Mouse (Mus musculus) urinary bladder, postnatal 4 days (tissue): ENCODE data around the gene Hip1.
"Not testable (repeated sequence)": the region's sequence is repeated elsewhere in the genome, so short reads cannot be mapped to it uniquely, and the experiment has no call there.

Source experiments
- DNase-seq, 2 experiments: peaks; one replicate each; pipeline ENCODE4 v3.0.0; 2021 to 2022; ENCODE audit warnings: low spot score in 2 of 2

Gene Hip1

DNA sequence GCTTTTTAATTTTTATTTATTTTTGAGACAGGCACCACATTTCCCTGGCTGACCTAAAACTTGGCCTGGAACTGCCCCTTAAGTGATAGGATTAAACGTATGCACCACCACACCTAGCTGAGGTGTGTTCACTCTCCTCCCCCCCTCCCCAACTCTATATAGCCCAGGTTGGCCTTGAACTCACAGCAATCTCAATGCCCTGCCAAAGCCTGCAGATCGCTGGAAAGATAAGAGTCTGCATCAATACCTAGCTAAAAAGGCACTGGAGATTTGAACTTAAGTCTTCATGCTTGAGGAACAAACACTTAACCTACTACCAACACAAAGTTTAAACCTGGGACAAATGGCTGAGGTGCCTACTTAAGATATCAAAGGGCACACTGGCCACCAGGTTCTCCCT lies 52.8 kb downstream of the Hip1 start:
- no peak for DNase-seq

DNA sequence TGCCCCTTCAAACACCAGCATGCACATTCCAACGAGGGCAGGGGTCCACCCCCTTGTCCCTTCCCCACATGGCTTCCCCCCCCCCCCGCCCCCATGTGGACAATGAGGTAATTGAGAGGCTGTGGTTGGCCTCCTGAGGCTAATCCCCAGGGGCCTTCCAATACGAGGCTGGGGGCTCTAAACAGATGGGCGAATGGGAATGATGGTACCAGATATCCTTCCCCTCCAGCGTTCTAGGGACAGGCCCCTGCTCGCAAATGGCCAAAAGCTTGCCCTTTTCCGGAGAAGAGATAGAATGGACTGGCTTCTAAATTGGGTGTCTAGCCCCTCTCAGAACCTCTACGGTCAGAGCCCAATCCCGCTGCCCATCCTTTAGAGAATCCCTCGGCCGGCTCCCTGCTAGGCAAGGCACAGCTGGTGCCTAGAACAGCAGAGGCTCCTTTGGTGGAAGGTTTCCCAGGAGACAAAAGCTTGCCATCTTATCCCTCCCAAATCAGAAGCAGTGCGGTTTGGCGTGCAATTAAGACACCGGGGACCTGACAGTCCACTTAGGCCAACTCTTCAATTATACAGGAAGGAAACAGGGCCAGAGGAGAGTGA lies 55.1 kb downstream of the Hip1 start:
- DNase-seq, result no peak

DNA sequence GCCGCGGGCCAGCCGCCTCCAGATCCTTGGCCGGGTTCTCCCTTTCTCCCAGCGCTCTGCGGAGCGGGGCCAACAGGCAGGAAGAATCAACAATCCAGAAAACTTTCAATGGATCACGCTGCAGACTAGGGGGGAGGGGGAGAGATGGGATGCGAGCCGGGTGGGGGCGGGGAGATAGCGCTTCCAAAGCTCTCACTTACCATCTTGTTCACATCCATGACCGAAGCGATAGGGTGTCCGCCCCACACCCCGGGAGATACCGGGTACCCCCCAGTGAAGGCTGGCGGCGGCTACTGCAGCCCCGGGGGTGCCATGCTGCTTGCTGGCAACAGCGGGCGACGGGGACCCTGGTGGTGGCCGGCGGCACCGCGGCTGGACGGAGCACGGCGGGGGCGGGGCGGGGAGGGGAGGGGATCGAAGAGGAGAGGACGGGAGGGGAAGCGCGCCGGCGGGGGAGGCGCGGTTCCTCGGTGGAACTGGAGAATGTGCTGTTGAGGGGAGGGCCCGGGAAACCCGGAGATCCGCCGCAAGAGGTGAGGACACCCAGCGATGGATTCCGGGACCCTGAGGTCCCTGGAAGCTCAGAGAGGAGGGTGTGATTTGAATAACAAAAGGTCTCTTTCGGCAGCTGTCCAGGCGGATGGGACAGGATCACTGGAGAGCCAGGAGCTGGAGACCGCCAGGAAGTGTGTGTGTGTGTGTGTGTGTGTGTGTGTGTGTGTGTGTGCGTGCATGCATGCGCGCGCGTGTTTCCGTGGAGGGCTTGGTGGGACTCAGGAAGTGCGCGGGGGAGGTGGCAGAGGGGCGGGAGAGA lies 55.8 kb downstream of the Hip1 start:
- DNase-seq, result peak; percentile 75 to 77

DNA sequence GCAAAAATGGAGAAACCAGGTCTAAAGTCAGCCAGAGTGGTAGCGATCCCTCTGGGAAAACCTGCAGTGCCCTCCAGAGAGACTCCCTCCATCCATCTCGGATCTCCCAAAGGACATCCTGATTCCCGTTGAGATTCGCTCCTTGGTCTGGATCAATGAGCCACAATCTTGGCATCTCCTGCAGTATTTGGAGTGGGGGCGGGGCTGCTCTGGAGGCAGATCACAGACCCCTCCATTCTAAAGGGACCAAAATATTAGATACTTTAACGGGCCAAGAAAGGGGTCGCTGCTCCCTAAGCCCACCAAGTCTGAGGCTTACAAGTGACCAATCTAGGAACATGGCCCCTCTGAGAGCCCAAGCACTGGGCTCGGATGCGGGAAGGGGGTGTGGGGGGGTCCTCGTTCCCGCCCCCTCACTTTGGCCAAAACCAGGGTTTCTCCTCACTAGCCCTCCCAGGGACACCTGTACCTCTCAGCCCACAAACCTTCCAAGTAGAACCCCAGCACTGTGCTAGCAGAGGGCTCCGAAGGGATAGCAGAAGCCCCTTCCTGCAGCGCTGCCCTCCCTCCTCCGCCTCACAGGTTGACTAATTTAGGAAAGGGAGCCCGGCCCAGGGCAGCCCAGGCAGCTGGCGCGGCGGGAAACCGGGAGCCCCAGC lies 56.6 kb downstream of the Hip1 start:
- no peak for DNase-seq

DNA sequence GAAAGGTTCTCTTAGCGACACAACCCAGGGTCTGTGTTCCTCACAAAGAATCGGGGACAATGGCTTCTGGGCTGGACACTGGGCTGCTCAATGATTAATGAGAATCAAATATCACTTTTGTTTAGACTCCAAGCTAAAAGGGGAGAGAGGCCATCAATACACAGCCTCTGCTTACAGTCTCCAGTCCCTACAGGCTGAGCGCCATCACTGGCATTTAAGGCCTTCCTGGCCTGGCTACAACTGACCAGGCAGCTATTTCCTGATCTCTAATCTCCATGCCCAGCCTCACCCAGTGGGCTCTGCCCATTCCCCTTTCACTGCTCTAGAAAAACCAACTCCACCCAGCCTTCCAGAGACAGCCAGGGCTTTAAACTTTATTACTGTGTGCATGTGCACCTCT lies 59.6 kb downstream of the Hip1 start:
- DNase-seq, result no peak

DNA sequence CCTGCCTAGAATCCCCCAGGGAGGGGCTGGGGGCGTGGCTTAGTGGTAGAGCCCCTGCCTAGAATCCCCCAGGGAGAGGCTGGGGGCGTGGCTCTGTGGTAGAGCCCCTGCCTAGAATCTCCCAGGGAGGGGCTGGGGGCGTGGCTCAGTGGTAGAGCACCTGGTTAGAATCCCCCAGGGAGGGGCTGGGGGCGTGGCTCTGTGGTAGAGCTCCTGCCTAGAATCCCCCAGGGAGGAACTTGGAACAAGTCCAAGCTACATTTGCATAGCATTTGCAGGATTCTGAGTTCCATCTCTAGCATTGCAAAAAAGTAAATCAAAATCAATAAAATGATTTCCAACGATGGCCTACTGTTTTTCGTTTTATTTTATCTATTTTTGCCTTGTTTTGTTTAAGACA lies 61.1 kb downstream of the Hip1 start:
- DNase-seq, result not testable (repeated sequence)

DNA sequence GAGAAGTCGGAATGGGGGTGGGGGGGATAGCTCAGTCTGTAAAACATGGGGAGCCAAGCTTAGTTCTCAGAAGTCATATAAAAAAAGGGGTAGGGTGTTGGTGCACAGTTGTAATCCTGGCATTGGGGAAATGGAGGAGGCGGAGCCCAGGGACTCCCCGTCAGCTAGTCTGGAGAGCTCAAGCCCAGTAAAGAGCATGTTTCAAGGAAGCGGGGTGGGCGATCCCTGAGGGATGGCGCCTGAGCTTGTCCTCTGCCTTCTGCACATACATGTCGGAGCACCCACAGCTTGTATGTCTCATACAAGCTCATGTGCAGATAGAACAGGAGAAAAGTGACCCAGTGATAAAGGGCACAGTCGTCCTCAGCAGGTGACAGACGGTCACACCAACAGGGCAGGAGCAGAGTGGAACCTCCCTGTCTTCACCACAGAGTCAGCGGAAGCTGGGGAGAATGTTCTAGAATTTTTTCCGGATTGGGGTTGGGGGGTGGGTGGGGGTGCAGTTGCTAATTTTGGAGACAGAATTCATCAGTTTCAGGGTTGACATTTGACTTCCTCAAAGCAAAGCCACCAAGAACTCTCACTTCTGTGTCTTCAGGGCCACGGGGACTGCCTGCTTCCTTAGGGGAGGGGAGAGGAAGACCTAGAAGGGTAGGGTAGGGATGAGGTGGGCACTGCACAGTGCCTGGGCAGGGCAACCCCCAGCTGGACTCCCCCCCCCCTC lies 65.9 kb downstream of the Hip1 start:
- no peak for DNase-seq

DNA sequence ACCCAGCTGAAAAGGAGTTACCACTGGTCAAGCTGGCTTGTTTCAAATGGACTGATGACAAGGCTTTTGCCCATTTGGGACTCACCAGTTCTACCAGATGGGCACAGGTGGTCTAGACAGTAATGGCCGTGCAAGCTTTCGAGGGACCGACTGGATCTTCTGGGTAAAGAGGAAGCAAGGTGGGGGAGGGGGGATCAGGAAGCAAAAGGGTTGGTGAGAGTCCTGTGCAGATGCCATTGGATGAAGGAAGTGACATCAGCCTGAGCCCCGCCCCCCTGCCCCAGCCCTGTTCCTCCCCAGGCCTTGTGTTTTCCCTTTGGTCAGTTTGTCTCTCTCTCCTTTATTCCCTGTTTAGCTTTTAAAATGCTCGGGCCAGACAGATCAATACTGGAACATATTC lies 68.7 kb downstream of the Hip1 start:
- DNase-seq, result no peak

DNA sequence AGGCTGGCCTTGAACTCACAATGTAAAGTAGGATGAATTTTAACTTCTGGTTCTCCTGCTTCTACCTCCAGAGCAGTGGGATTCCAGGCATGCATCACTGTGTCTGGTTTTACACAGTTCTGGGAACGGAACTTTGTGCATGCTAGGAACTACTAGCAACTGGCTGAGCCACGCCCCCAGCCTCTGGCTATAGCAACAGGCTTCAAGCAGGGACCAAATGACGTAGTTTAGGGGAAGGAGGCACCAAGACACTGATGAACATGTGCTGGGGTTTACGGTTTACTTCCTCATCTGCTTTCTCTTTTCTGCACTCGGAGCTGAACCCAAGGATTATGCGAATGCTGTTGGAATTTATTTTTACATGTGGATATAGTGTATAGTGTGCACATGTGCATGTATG lies 72.5 kb downstream of the Hip1 start:
- no peak for DNase-seq

DNA sequence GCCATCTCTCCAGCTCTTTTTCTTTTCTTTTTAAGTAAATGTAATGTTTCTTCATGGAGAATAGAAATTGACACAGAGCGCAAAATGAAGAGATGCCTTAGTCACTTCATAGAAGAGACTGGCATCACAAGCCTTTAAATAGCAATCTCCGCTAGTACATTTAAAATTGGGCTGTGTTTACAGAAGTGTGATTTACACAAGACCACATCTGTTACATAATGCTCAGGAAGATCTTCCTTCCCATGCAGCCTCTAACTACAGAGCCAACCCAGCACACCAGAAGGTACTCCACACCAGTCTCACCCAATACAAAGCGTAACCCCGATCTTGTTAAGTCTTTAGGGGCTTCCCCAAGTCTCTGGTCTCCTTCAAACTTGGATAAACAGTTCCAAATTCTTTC lies 73.2 kb downstream of the Hip1 start:
- DNase-seq, result no peak

DNA sequence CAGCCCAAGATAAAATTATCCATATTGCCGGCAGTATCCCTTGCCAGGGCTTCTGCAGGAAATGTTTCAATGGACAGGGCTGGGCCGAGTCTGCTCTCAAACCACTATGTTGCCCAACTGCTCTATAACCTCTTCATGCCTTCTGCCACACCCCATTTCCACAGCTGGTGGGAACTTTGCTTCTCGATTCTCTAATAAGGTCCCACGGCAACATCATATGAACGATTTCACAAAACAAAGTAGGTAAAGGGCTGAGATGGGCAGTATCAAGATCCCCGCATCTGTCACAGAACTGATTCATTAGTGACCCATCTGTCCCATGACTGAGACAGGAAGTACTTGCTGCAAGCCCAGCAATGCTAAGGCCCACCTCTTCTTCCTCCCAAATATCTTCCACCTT lies 76.6 kb downstream of the Hip1 start:
- DNase-seq, result no peak

DNA sequence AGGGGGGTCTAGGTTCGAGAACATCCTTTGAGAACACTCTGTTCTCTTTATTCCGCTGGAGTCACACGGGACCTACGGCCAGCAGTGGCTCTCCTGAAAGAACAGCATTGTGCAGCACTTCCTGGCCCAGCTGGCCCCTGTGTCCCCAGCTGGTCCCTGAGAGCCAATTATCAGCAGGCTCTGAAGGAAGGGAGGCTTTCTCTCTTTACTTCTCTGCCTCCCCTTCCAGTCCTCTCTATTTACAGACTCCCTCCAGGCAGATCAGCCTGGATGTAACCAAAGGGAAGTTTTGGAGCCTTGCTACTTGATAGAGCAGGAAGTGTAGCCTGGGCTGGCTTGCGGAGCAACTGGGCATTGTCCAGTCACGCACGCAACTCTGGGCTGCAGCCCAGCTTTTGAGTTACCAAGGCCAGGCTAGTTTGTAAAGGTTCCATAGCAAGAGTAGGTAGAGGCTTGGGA lies 79.1 kb downstream of the Hip1 start:
- no peak for DNase-seq

DNA sequence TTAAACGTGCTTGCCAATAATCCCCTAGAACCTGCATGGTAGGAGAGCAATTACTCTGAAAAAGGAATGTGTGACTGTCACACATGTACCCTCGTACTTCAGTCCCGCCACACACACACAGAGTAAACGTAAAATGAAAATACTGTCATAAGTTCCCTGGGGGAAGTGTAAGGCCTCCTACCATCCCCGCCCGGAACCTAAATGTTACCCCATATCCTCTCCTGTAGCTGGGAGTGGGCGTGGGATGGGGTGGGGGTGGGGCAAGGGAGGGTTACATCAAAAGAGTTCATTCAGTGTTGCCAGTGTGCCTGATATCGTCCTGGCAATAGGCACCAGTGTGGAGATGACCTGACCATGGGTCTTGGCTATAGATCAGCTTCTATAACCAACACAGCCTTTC lies 81.5 kb downstream of the Hip1 start:
- DNase-seq, result no peak

DNA sequence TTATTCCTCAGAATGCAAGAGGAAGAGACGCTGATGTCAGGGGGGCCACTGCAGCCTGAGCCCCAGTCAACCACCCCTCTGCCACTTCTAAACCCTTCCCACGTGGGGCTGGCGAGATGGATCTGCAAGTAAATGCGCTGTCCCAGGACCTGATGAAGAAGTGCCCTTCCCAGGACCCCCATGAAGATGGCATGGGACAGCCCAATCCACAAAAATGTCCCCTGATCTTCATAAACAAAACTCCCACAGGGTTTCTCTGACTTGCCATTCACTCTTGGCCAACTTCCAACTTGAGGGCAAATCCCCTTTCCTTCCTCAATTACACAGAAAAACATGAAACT lies 84.1 kb downstream of the Hip1 start:
- no peak for DNase-seq

DNA sequence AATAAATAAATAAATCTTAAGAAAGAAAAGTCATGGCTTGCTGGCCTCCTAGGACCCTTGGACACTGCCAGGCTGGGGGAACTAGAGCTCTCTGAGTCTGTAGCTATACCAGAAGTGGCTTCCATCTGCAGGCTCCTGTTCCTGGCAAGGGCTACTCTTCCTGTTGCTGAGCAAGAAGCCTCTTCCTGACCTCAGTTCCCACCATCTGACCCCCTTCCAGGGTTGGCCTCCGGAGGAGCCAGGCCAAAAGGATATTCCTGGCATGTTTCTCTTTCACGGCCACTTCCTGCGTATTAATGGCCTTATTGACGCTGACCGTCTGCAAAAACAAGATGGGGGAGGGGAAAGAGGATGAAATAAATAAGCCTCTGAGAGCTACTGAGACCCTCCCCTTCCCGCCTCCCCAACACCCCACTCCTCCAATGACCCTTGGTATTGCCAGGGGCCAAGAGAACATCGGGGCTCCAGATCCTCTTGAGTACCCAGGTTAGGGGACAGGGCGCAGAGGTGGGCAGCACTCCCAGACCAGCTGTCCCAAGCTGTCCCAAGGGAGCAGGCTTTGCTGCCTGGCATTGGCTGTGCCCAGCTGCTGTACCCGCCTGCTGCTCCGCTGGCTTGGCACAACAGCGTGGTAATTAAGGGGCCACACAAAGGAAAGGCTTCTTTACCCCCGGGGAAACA lies 84.6 kb downstream of the Hip1 start:
- peak in 1 of 2 experiments; percentile 25 for DNase-seq

DNA sequence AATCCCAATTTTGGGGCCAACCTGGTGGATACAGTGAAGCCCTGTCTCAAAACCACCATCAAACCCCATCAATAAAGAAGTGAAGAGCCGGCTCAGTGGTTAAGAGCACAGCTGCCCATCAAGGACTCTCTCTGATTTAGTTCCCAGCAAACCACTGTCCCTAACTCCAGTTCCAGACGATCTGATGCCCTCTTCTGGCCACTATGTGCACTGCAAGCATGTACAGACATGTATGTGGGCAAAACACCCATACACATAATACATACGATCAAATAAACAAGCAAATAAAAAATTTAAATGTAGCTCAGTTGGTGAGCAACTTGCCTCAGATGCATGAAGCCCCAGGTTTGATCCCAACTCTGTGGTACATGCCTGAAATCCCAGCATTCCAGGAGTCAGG lies 85.4 kb downstream of the Hip1 start:
- no peak for DNase-seq

DNA sequence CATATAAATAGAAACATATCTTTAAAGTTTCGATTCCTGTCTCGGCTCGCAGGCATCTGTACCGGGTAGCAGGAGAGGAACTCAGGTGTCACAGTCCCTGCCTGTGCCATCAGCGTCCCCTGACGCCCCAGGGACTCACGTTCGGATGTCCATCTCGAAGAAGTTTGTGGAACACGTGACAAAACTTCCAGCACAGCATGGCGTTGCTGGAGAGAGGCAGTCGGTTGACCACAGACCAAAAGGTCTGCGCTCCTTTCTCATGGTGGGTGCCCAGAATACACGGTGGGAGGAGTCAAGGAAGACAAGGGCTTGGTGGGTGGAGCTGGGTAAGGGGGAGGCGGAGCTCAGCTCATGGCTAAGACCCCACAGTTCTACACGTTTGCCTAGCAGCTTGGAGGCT lies 87.0 kb downstream of the Hip1 start:
- no peak for DNase-seq

DNA sequence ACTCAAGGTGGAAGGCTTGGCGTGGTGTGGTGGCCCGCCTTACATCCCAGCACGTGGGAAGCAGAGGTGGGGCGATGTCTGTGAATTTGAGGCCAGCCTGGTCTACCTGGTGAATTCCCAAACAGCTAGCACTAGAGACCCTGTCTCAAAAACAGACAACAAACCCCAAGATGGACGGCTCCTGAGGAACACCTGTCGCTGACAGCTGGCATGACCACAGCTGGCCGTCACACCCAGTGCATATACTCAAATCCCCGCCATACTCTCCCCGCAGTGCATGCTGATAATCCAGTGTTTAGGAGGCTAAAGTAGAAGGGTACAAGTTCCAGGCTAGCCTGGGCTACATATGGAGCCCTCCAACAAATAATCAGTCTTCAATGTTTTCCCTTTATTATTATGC lies 88.4 kb downstream of the Hip1 start:
- no peak for DNase-seq

DNA sequence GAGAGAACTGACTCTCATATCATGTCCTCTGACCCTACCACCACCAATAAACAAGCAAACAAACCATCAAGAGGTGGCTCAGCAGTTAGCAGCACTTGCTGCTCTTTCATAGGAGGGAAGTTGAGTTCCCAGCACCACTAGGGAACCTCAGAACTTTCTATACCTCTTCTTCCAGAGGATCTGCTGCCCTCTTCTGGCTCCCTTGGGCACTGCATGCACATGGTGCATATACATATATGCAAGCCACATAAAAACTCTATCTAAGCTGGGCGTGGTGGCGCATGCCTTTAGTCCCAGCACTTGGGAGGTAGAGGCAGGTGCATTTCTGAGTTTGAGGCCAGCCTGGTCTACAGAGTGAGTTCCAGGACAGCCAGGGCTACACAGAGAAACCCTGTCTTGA lies 90.7 kb downstream of the Hip1 start:
- no peak for DNase-seq

DNA sequence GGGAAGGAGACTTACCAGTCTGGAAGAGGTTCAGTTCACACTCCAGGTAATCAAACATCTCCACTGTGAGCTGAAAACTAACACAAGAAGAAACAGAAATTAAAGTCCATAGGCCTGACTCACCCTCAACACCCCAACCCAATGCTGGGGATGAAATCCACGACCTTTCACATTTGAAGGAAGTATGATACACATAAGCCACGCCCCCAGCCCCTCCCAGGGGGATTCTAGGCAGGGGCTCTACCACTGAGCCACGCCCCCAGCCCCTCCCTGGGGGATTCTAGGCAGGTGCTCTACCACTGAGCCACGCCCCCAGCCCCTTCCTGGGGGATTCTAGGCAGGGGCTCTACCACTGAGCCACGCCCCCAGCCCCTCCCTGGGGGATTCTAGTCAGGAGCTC lies 93.4 kb downstream of the Hip1 start:
- not testable (repeated sequence) for DNase-seq

DNA sequence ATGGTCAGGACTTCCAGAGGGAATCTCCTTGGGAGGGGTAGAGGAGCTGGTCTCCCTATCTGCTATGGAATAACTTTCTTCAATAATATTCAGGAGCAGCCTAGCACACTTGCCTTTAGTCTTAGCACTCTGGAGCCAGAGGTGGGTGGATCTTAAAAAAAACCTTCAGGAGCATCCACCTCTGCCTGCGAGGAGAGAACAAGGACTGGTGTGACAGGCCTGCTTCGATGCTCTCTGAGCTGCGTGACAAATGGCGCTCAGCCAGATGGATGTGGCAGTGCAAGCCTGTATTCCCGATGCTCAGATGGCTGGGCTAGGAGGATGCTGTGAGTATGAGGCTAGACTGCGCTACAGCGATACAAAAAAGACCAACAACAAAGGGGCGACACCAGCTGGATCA lies 93.8 kb downstream of the Hip1 start:
- no peak for DNase-seq

DNA sequence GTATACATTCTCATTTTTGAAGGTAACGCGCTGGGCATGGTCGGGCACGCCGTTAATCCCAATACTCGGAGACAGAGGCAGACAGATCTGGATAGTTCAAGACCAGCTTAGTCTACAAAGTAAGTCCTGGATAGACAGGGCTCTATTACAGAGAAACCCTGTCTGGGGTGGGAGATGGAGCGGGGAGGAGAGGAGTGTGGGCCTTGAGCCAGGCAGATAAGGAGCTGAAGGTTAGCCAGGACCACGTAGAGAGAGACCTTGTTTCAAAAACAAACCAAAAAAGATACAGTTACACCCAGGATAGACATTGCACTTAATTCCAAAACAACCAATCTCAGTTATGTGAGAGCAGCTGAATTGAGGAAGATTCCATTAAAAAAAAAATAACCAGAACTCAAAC lies 99.2 kb downstream of the Hip1 start:
- no peak for DNase-seq
